Mouse (Mus musculus) heart, postnatal 4 days (tissue): ENCODE data around the gene Msx3. TPM values are rescaled to one million over a fixed set of nuclear protein-coding genes. Genes with fewer than 3 reads are reported as not detected.

Source experiments
- total RNA-seq, 2 experiments: library from RNA; stranded (reverse); gene quantifications; 2 replicates each; pipeline ENCODE4 v1.2.3; 2021

Gene Msx3
- total RNA-seq, 2 experiments from 2014 or later: not detected

Other genes with a start within 250 kb of the Msx3 start
- under 1 TPM; 0.10 to 0.16 TPM for gene Adgra1, start 214.9 kb downstream of the Msx3 start, total RNA-seq
- gene Kndc1, start 154.4 kb downstream of the Msx3 start, total RNA-seq: under 1 TPM; 0.07 to 0.14 TPM
- gene Utf1, start 105.3 kb downstream of the Msx3 start, total RNA-seq: not detected
- gene 6430531B16Rik, start 70.3 kb downstream of the Msx3 start, total RNA-seq: not detected
- gene Adam8, start 56.5 kb downstream of the Msx3 start, total RNA-seq: under 1 TPM; 0.38 to 0.90 TPM
- 10 to 100 TPM; 14.6 to 17.9 TPM for gene Zfp511, start 12.7 kb downstream of the Msx3 start, total RNA-seq
- 10 to 100 TPM; 45.3 to 45.8 TPM for gene Tubgcp2, start 12.4 kb downstream of the Msx3 start, total RNA-seq
- under 1 TPM in 1 of 2 experiments, not detected in 1; 0.34 TPM for gene Caly, start 33.5 kb upstream of the Msx3 start, total RNA-seq
- not detected for gene Prap1, start 44.3 kb upstream of the Msx3 start, total RNA-seq
- gene Fuom, start 53.4 kb upstream of the Msx3 start, total RNA-seq: 100 to 1,000 TPM; 106 to 119 TPM
- gene Paox, start 66.7 kb upstream of the Msx3 start, total RNA-seq: 1 to 10 TPM; 4.5 TPM
- 100 to 1,000 TPM; 190 to 210 TPM for gene Echs1, start 67.4 kb upstream of the Msx3 start, total RNA-seq
- 10 to 100 TPM; 22.3 to 25.6 TPM for gene Mtg1, start 88.5 kb upstream of the Msx3 start, total RNA-seq
- under 1 TPM; 0.17 to 0.27 TPM for gene Sprn, start 105.8 kb upstream of the Msx3 start, total RNA-seq
- not detected for gene Olfr522, start 115.7 kb upstream of the Msx3 start, total RNA-seq
- not detected for gene Olfr523, start 124.1 kb upstream of the Msx3 start, total RNA-seq
- gene Olfr524, start 156.9 kb upstream of the Msx3 start, total RNA-seq: not detected
- under 1 TPM in 1 of 2 experiments, not detected in 1; 0.07 TPM for gene Cd163l1, start 169.2 kb upstream of the Msx3 start, total RNA-seq
- gene 5830411N06Rik, start 198.2 kb upstream of the Msx3 start, total RNA-seq: not detected